Mouse (Mus musculus): Measurements from ENCODE around the gene Tmem37.

DNA sequence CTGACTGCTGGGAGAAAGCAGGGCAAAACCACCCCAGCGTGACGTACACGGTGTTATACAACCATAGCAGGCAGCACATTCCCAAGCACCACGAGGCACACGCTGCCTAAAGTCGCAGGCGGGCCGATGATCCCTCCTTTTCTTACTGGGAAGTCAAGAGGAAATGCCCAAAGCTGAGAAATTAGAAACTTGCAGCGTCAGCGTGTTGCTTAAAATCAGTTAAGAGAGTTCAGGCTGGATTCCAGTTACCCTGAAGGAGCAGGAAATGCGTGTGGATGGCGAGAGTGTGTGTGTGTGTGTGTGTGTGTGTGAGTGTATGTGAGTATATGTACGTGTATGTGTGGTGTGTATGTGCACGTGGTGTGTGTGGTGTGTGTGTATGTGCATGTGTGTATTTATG lies 16.8 kb downstream of the Tmem37 start:
- TF ChIP-seq CTCF (IDR thresholded peaks at IDR 0.05; ENCODE audit: low read depth), result no peak
- 0 out of 2 replicates have a peak, but pooled peaks have one; percentile 40 for TF ChIP-seq EP300 (IDR thresholded peaks at IDR 0.05; ENCODE audit: low read depth)

All from liver, postnatal 0 days (tissue).